Mouse (Mus musculus): ENCODE results near the gene Rab33b.
"Not testable (repeated sequence)": the region's sequence is repeated elsewhere in the genome, so short reads cannot be mapped to it uniquely, and the experiment has no call there.

Gene Rab33b

GRCm38 (mm10) chr3:51483741-51484359 lies at the start of gene Rab33b:
Rab33b (plus strand) TSS chr3:51483920.
- DNase-seq = peak; percentile 96

GRCm38 (mm10) chr3:51434364-51434763 lies 49.4 kb upstream of the Rab33b start:
- DNase-seq = not testable (repeated sequence)

DNA sequence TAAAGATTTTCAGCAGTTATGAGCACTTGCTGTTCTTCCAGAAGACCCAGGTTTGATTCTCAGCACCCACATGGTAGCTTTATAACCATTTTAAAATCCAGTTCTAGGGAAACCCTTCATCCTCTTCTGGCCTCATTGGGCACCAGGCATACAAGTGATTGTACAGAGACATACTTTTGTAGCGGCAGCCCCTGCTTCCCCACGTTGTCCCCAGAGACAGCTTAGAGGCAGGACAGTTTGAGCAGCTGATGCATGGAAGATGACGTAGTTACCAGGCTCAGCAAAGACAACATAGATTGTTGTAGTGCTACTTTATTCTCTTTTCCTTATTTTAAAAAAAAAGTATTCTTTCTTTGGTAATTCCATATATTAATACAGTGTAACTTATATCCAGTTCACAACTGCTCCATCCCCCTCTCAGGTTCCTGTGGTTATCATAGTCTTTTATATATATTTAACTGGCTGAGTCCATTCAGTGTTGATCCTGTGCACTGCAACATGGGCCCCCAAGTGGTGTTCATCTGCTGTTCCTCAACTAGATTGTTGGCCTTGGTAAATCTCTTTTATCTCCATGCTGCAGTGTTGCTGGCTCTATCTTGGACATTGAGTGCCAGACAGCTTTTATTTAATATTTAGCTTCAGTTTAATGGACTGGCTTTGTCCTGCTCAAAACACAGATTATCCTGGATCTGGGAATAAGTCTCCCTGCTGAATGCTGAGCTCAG lies 48.7 kb upstream of the Rab33b start:
- DNase-seq = no peak

- no peak for DNase-seq
Observed at GRCm38 (mm10) chr3:51468530-51468929, 15.2 kb upstream of the Rab33b start.

GRCm38 (mm10) chr3:51475706-51476105 lies 8.0 kb upstream of the Rab33b start:
- DNase-seq = no peak

- DNase-seq = no peak
Observed at GRCm38 (mm10) chr3:51479893-51480292, 3.8 kb upstream of the Rab33b start.

DNA sequence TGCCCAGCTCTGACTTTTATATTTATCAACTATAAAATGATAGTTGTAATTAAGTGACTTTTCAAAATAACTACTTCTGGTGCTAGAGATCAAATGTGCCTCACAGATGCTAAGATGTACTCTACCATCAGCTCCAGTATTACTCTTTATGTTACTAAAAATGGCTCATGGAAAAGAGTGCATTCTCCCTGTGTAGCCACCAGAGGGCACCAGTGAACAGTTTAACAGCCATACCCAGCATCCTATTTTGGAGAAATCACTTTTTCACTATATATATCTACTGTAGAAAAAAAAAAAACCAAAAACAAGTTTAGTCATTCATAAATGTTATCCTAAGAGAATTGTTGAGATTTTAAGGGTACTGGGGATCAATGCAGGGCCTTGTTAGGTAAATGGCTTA lies 2.7 kb upstream of the Rab33b start:
- peak; percentile 56 for DNase-seq

GRCm38 (mm10) chr3:51481881-51482280 lies 1.8 kb upstream of the Rab33b start:
- DNase-seq = no peak

DNA sequence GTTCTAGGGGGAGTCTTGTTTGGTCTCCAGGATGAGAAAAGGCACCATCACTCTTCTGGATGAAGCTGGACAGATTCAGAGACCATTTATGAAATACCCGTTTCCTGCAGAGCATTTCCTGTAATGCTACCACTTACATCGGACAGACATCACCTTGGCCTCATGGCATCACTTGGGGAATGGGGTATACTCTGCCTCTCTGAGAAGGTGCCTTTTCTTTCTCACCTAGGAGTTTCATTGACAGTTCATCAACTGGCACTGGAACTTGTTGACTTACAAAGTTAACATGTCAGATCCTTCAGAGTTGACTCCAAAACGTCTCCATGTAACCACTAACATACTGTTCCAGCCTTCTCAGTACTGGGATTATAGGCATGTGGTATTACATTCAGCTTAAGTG lies 939 bp upstream of the Rab33b start:
- no peak for DNase-seq

DNA sequence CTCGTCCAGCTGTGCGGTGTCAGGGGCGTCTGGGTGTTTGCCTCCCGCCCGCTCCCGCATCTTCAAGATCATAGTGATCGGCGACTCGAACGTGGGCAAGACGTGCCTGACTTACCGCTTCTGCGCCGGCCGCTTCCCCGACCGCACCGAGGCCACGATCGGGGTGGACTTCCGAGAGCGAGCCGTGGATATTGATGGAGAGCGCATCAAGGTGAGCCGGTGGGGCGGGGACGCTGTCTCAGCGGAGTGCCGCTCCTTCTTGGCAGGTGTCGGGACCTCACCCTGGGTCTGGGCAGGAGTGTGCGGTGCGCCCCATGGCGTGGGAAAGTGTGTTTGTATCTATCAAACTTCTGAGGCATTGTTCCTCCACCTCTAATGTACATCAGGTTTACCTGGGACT lies 650 bp downstream of the Rab33b start:
- no peak for DNase-seq

- DNase-seq = no peak
Observed at GRCm38 (mm10) chr3:51485347-51485746, 1.6 kb downstream of the Rab33b start.

DNA sequence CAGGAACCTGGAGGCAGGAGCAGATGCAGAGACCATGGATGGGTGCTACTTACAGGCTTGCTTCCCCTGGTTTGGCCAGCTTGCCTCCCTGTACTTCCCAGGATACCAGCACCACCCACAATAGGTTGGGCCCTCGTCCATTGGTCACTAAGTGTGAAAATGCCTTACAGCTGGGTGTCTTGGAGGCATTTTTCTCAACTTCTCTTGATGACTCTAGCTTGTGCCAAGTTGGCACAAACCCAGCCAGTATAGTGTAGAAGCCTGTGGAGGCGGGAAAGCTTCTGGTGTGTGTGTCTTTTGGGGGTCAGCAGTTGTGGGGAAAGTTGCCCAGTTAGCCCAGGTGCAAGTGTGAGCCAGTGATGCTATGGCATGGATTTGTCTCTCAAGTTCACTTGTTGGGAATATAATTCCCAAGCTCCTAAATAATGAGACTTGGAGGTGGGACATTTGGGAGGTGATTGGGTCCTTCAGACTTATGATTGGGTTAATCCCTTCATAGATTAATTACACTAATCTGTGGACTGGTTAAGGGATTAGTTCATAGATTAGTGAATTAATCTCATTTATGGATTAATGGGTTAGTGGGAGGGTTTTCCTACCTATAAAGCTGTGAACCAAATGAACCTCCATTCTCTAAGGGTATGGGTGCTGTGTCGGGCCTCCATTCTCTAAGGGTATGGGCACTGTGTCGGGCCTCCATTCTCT lies 2.9 kb downstream of the Rab33b start:
- DNase-seq = no peak

- no peak for DNase-seq
Observed at GRCm38 (mm10) chr3:51490088-51490753, 6.5 kb downstream of the Rab33b start.

DNA sequence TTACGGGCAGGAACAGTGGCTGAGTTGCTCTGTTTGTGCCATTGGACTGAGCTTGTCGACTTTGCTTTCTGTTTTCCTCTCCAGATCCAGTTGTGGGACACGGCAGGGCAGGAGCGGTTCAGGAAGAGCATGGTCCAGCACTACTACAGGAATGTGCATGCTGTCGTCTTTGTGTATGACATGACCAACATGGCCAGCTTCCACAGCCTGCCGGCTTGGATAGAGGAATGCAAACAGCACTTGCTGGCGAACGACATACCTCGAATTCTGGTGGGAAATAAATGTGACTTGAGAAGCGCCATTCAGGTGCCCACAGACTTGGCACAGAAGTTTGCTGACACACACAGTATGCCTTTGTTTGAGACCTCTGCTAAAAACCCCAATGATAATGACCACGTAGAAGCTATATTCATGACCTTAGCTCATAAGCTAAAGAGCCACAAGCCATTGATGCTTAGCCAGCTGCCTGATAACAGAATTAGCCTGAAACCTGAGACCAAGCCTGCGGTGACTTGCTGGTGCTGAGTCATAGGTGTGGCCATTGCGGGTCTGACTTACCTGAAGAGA lies 9.6 kb downstream of the Rab33b start:
- no peak for DNase-seq

- no peak for DNase-seq
Observed at GRCm38 (mm10) chr3:51494466-51494865, 10.7 kb downstream of the Rab33b start.

GRCm38 (mm10) chr3:51495646-51496045 lies 11.9 kb downstream of the Rab33b start:
- no peak for DNase-seq

DNA sequence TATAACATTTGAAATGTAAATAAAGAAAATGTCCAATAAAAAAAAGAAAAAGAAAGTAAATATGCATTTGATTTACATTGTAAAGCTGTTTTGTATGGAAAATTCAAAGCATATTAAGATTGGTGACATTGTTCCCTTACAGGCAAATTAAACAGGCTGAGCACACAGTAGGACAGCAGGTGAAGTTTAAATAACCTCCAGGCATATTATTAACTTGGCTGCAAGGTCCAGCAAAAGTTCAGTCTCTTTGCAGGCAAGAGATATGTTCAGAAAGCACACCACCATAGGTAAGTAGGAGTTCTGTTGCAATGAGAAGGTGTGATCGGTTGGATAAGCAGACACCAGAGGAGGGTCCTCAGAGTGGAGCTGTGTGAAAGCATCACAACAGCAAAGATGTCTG lies 14.3 kb downstream of the Rab33b start:
- DNase-seq = no peak

- no peak for DNase-seq
Observed at GRCm38 (mm10) chr3:51498659-51499058, 14.9 kb downstream of the Rab33b start.

DNA sequence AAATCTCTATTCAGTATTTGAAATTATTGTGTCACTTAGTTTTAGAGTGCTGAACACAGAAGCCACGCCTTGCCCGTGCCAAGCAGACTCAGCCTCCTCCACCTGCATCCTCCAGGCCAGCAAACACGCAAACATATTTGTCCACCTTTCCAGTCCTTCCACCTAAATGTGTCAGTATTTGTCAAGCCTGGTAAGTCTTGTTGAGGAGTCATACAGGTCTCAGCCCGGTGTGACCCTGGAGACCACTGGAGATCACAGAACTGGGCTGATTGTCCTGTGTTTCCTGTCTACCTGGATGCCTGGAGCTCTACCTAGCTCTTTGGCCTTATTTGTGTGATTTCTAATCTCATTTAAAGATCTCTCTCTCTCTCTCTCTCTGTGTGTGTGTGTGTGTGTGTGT lies 16.2 kb downstream of the Rab33b start:
- no peak for DNase-seq

- no peak for DNase-seq
Observed at GRCm38 (mm10) chr3:51504385-51504952, 20.7 kb downstream of the Rab33b start.

DNA sequence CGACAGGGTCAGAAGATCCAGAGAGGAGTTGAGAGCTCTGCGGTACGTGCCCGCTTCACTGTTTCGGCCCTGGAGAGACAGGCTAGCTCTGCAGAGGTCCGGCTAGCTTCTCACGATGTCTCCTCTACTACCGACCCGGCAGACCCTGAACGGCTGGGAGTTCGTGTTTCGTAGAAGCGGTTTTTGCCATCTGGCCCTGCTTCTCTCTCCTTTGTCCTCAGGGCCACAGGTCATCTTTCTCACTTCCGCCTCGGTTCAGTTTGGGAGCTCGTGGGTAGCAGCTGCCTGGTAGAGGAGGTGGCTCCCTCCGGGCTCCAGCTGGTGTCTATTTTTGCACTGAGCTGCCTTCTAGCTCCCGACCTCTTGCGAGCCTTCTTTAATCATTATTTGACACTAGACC lies 21.7 kb downstream of the Rab33b start:
- peak; percentile 69 for DNase-seq

DNA sequence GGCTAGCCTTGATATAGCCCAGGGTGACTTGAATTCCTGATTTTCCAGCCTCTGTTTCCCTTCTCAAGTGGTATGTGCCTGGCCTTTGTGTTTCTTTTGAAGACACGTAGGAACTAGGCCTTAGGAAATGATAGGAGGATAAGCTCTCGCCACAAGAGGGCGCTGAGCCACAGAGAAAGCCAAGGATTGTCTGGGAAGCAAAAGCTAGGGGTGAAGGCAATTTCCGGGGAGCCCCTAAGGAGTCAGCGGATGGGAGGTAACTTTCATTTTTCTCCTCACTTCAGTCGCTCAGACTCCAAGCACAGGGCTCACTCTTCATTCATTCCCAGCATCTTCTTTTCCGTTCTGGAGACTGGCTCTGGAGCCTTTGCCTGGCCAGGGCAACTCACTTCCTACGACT lies 27.2 kb downstream of the Rab33b start:
- DNase-seq = peak; percentile 84

DNA sequence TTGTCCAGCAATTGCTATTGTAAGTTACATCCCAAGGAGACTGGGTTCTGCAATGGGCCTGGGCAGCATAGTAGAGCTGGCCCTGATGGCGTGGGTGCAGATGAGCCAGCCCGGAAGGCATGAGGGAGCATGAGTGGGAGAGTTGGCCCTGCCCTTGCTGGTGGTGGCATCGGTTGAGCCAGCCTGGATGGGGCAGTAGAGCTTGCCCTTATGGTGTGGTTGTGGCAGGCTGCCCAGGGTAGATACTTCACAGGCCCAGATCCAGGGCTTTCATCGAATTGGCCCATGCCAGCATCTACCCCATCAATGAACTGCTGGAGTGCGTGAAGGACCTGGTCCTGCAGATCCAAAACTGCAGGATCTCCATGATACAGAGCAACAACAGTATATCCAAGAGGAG lies 28.3 kb downstream of the Rab33b start:
- DNase-seq = no peak
